Comparison of ENCODE assay signal across 22 mouse cellular contexts in genomic region chr2:122704572-122704971, GRCm38 (mm10). TPM values are rescaled to one million over a fixed set of nuclear protein-coding genes. Genes with fewer than 3 reads are reported as not detected.
DNase-seq lines count a peak whose midpoint lies in the region; ATAC-seq and TF ChIP-seq lines count a peak whose summit lies in the region.
"Had no signal": no experiment of that assay in that cellular context is flagged by ENCODE, and none has a peak within 500 bp of the region (broad histone marks: within the 10 kb centered on the region; RNA-seq: fewer than 3 reads in every experiment).

No protein-coding gene starts in this region.

- peak; percentile 53 for DNase-seq in lung, postnatal 0 days (ENCODE audit: low spot score)
- no peak for DNase-seq in lung, postnatal 25 days (ENCODE audit: low spot score)
- peak; percentile 79 for DNase-seq in NIH3T3 (ENCODE audit: low read depth)
- DNase-seq in fibroblast of lung, adult 2 months (ENCODE audit: low read depth) = peak; percentile 56
- no peak for DNase-seq in ovary, postnatal 36 days (ENCODE audit: low spot score)
- DNase-seq in frontal cortex, adult 2 months (ENCODE audit: extremely low spot score in 1 of 2, low spot score in 1 of 2) = no peak
- DNase-seq: adrenal gland, postnatal 10 days; B cell, adult 2 months; cerebellum, adult 11 months; cerebellum, adult 8-10 months; cerebellum, postnatal 14 days; embryo, embryonic 11 days; forebrain, postnatal 0 days; gastrocnemius, adult 2 months; gastrocnemius, postnatal 25 days; heart, postnatal 4 days had no signal

- WGBS in lung, postnatal 0 days = 61% methylated on average over 2 of the region's 2 CpGs

- H3K27ac ChIP-seq in lung, postnatal 0 days (ENCODE audit: low read length) = no peak overlapping the region
- H3K27ac ChIP-seq: embryonic facial prominence, embryonic 15.5 days; forebrain, embryonic 13.5 days; gastrocnemius, adult 2 months; heart, embryonic 13.5 days; hindbrain, embryonic 12.5 days had no signal

- no peaks in the 10 kb centered on the region for H3K27me3 ChIP-seq in lung, postnatal 0 days (replicated peaks; ENCODE audit: insufficient read depth, low read length)
- H3K27me3 ChIP-seq: embryonic facial prominence, embryonic 15.5 days had no signal

- H3K4me2 ChIP-seq in lung, postnatal 0 days (replicated peaks; ENCODE audit: low read depth, low read length) = no peak overlapping the region
- H3K4me2 ChIP-seq: embryonic facial prominence, embryonic 15.5 days; forebrain, embryonic 13.5 days; heart, embryonic 13.5 days; hindbrain, embryonic 12.5 days had no signal

- no peaks in the 10 kb centered on the region for H3K9me3 ChIP-seq in lung, postnatal 0 days (ENCODE audit: low read length)
- H3K9me3 ChIP-seq: embryonic facial prominence, embryonic 15.5 days; forebrain, embryonic 13.5 days; heart, embryonic 13.5 days; hindbrain, embryonic 12.5 days had no signal

- no peaks in the 10 kb centered on the region; the same call in 1 of the 2 replicates for H3K4me1 ChIP-seq in lung, postnatal 0 days (ENCODE audit: insufficient read depth, low read depth, low read length)

- no peak overlapping the region for H3K9ac ChIP-seq in lung, postnatal 0 days (replicated peaks; ENCODE audit: low read depth)
- H3K9ac ChIP-seq: embryonic facial prominence, embryonic 15.5 days; forebrain, embryonic 13.5 days; forebrain, postnatal 0 days; hindbrain, embryonic 12.5 days had no signal

- no peak for TF ChIP-seq CTCF in lung, postnatal 0 days (IDR thresholded peaks at IDR 0.05)

- ATAC-seq in lung, postnatal 0 days = no peak
- ATAC-seq: forebrain, embryonic 13.5 days; forebrain, postnatal 0 days; hindbrain, embryonic 16.5 days; inflammation-experienced regulatory T-cells, adult 6 months had no signal

- no peak overlapping the region for H3K4me3 ChIP-seq in lung, postnatal 0 days (ENCODE audit: low read depth, low read length)
- H3K4me3 ChIP-seq: embryonic facial prominence, embryonic 15.5 days; forebrain, embryonic 13.5 days; gastrocnemius, adult 2 months; heart, embryonic 13.5 days; hindbrain, embryonic 12.5 days had no signal

- no peaks in the 10 kb centered on the region for H3K36me3 ChIP-seq in lung, postnatal 0 days (ENCODE audit: insufficient read depth, low read length)
- H3K36me3 ChIP-seq: embryonic facial prominence, embryonic 15.5 days; heart, embryonic 13.5 days; hindbrain, embryonic 12.5 days had no signal

- TF ChIP-seq EP300 in lung, postnatal 0 days (IDR thresholded peaks at IDR 0.05) = no peak

RNA-seq across cellular contexts. Expression of gene Slc30a4, which starts 2.1 kb away (rescaled TPM):
- polyA plus RNA-seq in lung, postnatal 0 days (2015; fragmentation: Nextera tagmentation; extraction: Ambion mirVana) = 5.0 and 5.8 TPM in 2 replicates
- polyA plus RNA-seq in frontal cortex, adult 2 months (2012; rRNA removed) = 18.1 and 21.9 TPM in 2 replicates

RNA-seq across cellular contexts. Expression of gene Bloc1s6, which starts 33.7 kb away (rescaled TPM):
- polyA plus RNA-seq in lung, postnatal 0 days (2015; fragmentation: Nextera tagmentation; extraction: Ambion mirVana) = 29.8 and 30.6 TPM in 2 replicates
- polyA plus RNA-seq in frontal cortex, adult 2 months (2012; rRNA removed) = 33.7 and 38.0 TPM in 2 replicates

Comparison
In these comparisons a context has a peak if more than half of its experiments do, and no peak if none do; other contexts are left out.
1. DNase-seq: peak in lung, postnatal 0 days (single experiment), NIH3T3 (single experiment) and fibroblast of lung, adult 2 months (single experiment); none in lung, postnatal 25 days (single experiment), ovary, postnatal 36 days (single experiment) and frontal cortex, adult 2 months (0 of 2).